Mouse (Mus musculus) CH12.LX (cell line): ENCODE data around the gene Csnk2a2. TPM values are rescaled to one million over a fixed set of nuclear protein-coding genes. Genes with fewer than 3 reads are reported as not detected.

Experiments used
- DNase-seq: peaks from one replicate; pipeline ENCODE4 v3.0.0-alpha.2; 2013; ENCODE audit errors: extremely low read depth
- H3K27ac ChIP-seq: 2 replicates; pipeline ENCODE4 v1.5.1; 2012; ENCODE audit warnings: low read depth, mild to moderate bottlenecking, control low read depth, moderate library complexity; ENCODE audit not compliant: insufficient read depth
- H3K27me3 ChIP-seq: replicated peaks from 2 replicates; pipeline ENCODE3; 2012; ENCODE audit warnings: inconsistent platforms
- H3K36me3 ChIP-seq, 2 experiments: replicated peaks in 1 of 2; 2 replicates each; pipeline versions ENCODE3 to v1.6.1; 2012; ENCODE audit warnings: inconsistent platforms in 1 of 2, low read length in 1 of 2, mild to moderate bottlenecking in 1 of 2, mixed read lengths in 1 of 2, moderate library complexity in 1 of 2; ENCODE audit not compliant: control insufficient read depth in 1 of 2, insufficient read depth in 1 of 2
- H3K4me1 ChIP-seq, 2 experiments: 2 replicates each; pipeline ENCODE4 v1.6.1; 2012; ENCODE audit warnings: inconsistent platforms in 1 of 2, moderate library complexity in 1 of 2; ENCODE audit not compliant: insufficient read depth in 2 of 2, control insufficient read depth in 1 of 2
- H3K4me2 ChIP-seq: 2 replicates; pipeline ENCODE4 v1.6.1; 2012; ENCODE audit warnings: low read depth, mild to moderate bottlenecking, control low read depth; ENCODE audit not compliant: poor library complexity, insufficient read depth, severe bottlenecking
- H3K4me3 ChIP-seq, 3 experiments: fragments of 150-350 bp in 1 of 3; sonication (generic) in 1 of 3; replicated peaks in 1 of 3; 2 replicates each; pipeline versions ENCODE3 to v1.5.1; 2011 to 2012; ENCODE audit warnings: low read depth in 2 of 3, low read length in 2 of 3, mild to moderate bottlenecking in 2 of 3, moderate library complexity in 2 of 3, control low read depth in 1 of 3, improper control_type of control experiment in 1 of 3, inconsistent platforms in 1 of 3, mixed read lengths in 1 of 3; ENCODE audit not compliant: poor library complexity in 1 of 3
- H3K79me2 ChIP-seq: replicated peaks from 2 replicates; pipeline ENCODE4 v1.6.1; 2012; ENCODE audit warnings: mild to moderate bottlenecking, moderate library complexity; ENCODE audit not compliant: control insufficient read depth, poor library complexity, insufficient read depth, severe bottlenecking; ENCODE audit errors: extremely low read depth
- H3K9ac ChIP-seq: 2 replicates; pipeline ENCODE4 v1.6.1; 2012; ENCODE audit warnings: low read depth, mild to moderate bottlenecking, control low read depth, moderate library complexity; ENCODE audit not compliant: insufficient read depth
- H3K9me3 ChIP-seq: replicated peaks from 2 replicates; pipeline ENCODE3; 2012; ENCODE audit warnings: low read length, inconsistent platforms, mixed read lengths
- BHLHE40 ChIP-seq: IDR thresholded peaks from 2 replicates; pipeline ENCODE4 v1.6.1; 2011; ENCODE audit warnings: mild to moderate bottlenecking, low read depth, low read length, improper control_type of control experiment
- CHD1 ChIP-seq: IDR thresholded peaks from 2 replicates; pipeline ENCODE4 v1.6.1; 2012; ENCODE audit warnings: low read depth, low read length, improper control_type of control experiment, inconsistent platforms
- CHD2 ChIP-seq: IDR thresholded peaks from 2 replicates; pipeline ENCODE4 v1.6.1; 2011; ENCODE audit warnings: low read length, improper control_type of control experiment
- CTCF ChIP-seq, 2 experiments: IDR thresholded peaks in 1 of 2; conservative IDR thresholded peaks in 1 of 2; 2 replicates each; pipeline ENCODE4 v1.5.1; 2011 to 2012; ENCODE audit warnings: low read depth in 2 of 2, low read length in 2 of 2, improper control_type of control experiment in 1 of 2, inconsistent platforms in 1 of 2, mild to moderate bottlenecking in 1 of 2, moderate library complexity in 1 of 2
- ELF1 ChIP-seq: IDR thresholded peaks from 2 replicates; pipeline ENCODE4 v1.6.1; 2014; ENCODE audit warnings: low read depth, mild to moderate bottlenecking, inconsistent platforms, low read length, improper control_type of control experiment
- EP300 ChIP-seq: IDR thresholded peaks from 2 replicates; pipeline ENCODE4 v1.6.1; 2011; ENCODE audit warnings: low read length, improper control_type of control experiment
- HCFC1 ChIP-seq: IDR thresholded peaks from 2 replicates; pipeline ENCODE4 v1.6.1; 2012; ENCODE audit warnings: low read depth, mild to moderate bottlenecking, inconsistent platforms, low read length, improper control_type of control experiment
- JUN ChIP-seq: IDR thresholded peaks from 2 replicates; pipeline ENCODE4 v1.6.1; 2011; ENCODE audit warnings: low read depth, mild to moderate bottlenecking, low read length, improper control_type of control experiment, moderate library complexity; ENCODE audit not compliant: insufficient read depth
- JUND ChIP-seq: conservative IDR thresholded peaks from 2 replicates; pipeline ENCODE4 v1.6.1; 2011; ENCODE audit warnings: low read depth, low read length, improper control_type of control experiment
- KAT2A ChIP-seq: IDR thresholded peaks from 2 replicates; pipeline ENCODE4 v1.6.1; 2012; ENCODE audit warnings: low read length, improper control_type of control experiment, inconsistent platforms; ENCODE audit not compliant: insufficient replicate concordance
- MAZ ChIP-seq: IDR thresholded peaks from 2 replicates; pipeline ENCODE4 v1.6.1; 2012; ENCODE audit warnings: low read depth, mild to moderate bottlenecking, inconsistent platforms, low read length, improper control_type of control experiment, moderate library complexity
- MXI1 ChIP-seq: IDR thresholded peaks from 2 replicates; pipeline ENCODE4 v1.6.1; 2011; ENCODE audit warnings: mild to moderate bottlenecking, low read depth, low read length, improper control_type of control experiment
- POLR2A ChIP-seq: IDR thresholded peaks from 2 replicates; pipeline ENCODE4 v1.6.1; 2011; ENCODE audit warnings: low read depth, mild to moderate bottlenecking, improper control_type of control experiment, low read length
- RAD21 ChIP-seq: IDR thresholded peaks from 2 replicates; pipeline ENCODE4 v1.6.1; 2011; ENCODE audit warnings: low read depth, mild to moderate bottlenecking, low read length, improper control_type of control experiment, moderate library complexity
- RCOR1 ChIP-seq: conservative IDR thresholded peaks from 2 replicates; pipeline ENCODE4 v1.6.1; 2012; ENCODE audit warnings: low read depth, mild to moderate bottlenecking, inconsistent platforms, low read length, improper control_type of control experiment
- SIN3A ChIP-seq: IDR thresholded peaks from 2 replicates; pipeline ENCODE4 v1.6.1; 2012; ENCODE audit warnings: low read length, improper control_type of control experiment, inconsistent platforms
- SMC3 ChIP-seq: IDR thresholded peaks from 2 replicates; pipeline ENCODE4 v1.6.1; 2011; ENCODE audit warnings: low read depth, low read length, improper control_type of control experiment
- UBTF ChIP-seq: IDR thresholded peaks from 2 replicates; pipeline ENCODE4 v1.6.1; 2012; ENCODE audit warnings: low read depth, mild to moderate bottlenecking, inconsistent platforms, low read length, improper control_type of control experiment, moderate library complexity
- USF1 ChIP-seq: IDR thresholded peaks from 2 replicates; pipeline ENCODE4 v1.6.1; 2014; ENCODE audit warnings: low read depth, mild to moderate bottlenecking, inconsistent platforms, low read length, improper control_type of control experiment
- USF2 ChIP-seq: conservative IDR thresholded peaks from 2 replicates; pipeline ENCODE4 v1.6.1; 2011; ENCODE audit warnings: low read depth, low read length, improper control_type of control experiment
- ZKSCAN1 ChIP-seq: IDR thresholded peaks from 2 replicates; pipeline ENCODE4 v1.6.1; 2012; ENCODE audit warnings: low read depth, inconsistent platforms, low read length, improper control_type of control experiment, borderline replicate concordance
- ZMIZ1 ChIP-seq: IDR thresholded peaks from 2 replicates; pipeline ENCODE4 v1.6.1; 2012; ENCODE audit warnings: low read depth, mild to moderate bottlenecking, inconsistent platforms, low read length, improper control_type of control experiment
- dilution Hi-C: fragments of 300-500 bp; cut with MboI; formaldehyde crosslinking; loops from 2 replicates; pipeline ENCODE4 v1.14.3; 2020; ENCODE audit warnings: low sequenced_read_pairs; ENCODE audit not compliant: extremely low pct_unique_long_range_greater_than_20kb, extremely low pct_ligation_motif_present
- in situ Hi-C: fragments of 300-500 bp; cut with MboI; formaldehyde crosslinking; loops from 3 replicates; pipeline ENCODE4 v1.14.3; 2019; ENCODE audit warnings: low sequenced_read_pairs, low pct_ligation_motif_present, low pct_unique_long_range_greater_than_20kb, mixed read lengths
- polyA plus RNA-seq: library from polyadenylated mRNA; unstranded; fragments of >175 nt; gene quantifications from 2 replicates; pipeline ENCODE4 v1.2.1, GENCODE M21; 2012; ENCODE audit warnings: low read depth; ENCODE audit not compliant: insufficient read length
- total RNA-seq, 2 experiments: library from RNA; depleted of rRNA; stranded (reverse); fragments of 300-350 nt in 1 of 2; fragments of >200 nt in 1 of 2; gene quantifications; 2 replicates each; pipeline ENCODE4 v1.2.3; 2012 to 2014

The Csnk2a2 gene
- total and polyA plus RNA-seq, 3 experiments, result 32.1 to 126 (median 51.7) TPM

DNA sequence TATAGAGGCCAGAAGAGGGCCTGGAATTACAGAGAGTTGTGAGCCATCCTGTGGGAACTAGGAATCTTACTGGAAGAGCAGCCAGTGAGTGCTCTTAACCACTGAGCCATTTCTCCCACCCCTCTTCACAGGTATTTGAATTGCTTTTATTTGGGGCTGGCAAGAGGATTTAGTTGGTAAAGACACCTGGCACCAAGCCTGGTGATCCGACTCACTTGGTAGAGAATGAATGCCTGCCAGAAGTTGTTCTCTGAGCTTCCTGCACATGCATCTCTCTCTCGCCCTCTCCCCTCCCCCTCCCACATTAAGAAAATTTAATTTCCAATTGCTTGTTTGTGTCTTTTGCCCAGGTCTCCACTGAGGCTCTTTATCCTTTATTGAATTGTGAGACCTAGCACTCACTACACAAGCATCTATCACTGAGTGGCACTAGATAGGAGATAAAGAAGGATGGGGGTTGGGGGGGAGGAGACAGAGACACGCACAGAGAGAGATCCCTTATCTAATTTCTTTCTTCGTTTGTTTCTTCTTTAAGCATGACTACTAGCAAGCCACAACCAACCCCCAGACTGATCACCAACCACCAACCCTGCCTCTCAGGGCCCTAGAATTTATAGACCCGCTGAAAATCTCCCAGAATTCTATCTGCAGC lies 52.4 kb downstream of the Csnk2a2 start:
- H3K4me1 ChIP-seq, result peaks cover 10 to 31% of the 10 kb centered on the region in 2 experiments
- no peak overlapping the region for H3K4me3 ChIP-seq
- DNase-seq, result no peak

DNA sequence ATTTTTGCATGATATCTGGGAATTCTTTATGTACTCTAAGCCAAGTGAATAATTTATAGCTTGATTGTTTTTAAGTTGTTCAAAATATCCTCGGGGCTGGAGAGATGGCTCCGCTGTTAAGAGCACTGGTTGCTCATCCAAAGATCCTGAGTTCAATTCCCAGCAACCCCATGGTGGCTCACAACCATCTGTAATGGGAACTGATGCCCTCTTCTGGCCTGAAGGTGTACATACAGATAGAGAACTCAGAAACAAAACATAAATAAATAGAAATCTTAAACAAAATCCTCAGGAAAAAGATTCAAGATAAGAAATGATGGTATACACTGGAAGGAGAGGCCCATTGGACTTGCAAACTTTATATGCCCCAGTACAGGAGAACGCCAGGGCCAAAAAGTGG lies 53.9 kb downstream of the Csnk2a2 start:
- TF ChIP-seq EP300, result no peak
- no peak for TF ChIP-seq CHD1
- TF ChIP-seq CTCF (conservative IDR thresholded peaks at IDR 0.05 in 1 of 2, IDR thresholded peaks at IDR 0.05 in 1 of 2; ENCODE audit: low read depth in 2 of 2, low read length in 2 of 2), result peak in 1 of 2 experiments; percentile 26; a peak in 2 of 4 replicates
- TF ChIP-seq, all 38 proteins: peak for 1
- H3K4me3 ChIP-seq, result no peak overlapping the region
- no peaks in the 10 kb centered on the region for H3K27me3 ChIP-seq
- no peaks in the 10 kb centered on the region for H3K9me3 ChIP-seq
- in situ Hi-C loops, result loop anchor here (10.0 kb wide), 1 partner anchor 71 kb away; no protein-coding TSS in a partner anchor
- peaks cover 0 to 10% of the 10 kb centered on the region in 2 experiments for H3K36me3 ChIP-seq
- peaks cover 7 to 25% of the 10 kb centered on the region in 2 experiments for H3K4me1 ChIP-seq
- H3K4me2 ChIP-seq, result no peak overlapping the region
- no peak overlapping the region for H3K9ac ChIP-seq
- dilution Hi-C loops, result no loop called here
- peaks cover 20% of the 10 kb centered on the region for H3K79me2 ChIP-seq
- no peak overlapping the region for H3K27ac ChIP-seq
- DNase-seq, result no peak

More for the DNA sequence above, 52.4 kb downstream of the Csnk2a2 start:
- H3K79me2 ChIP-seq, result peaks cover 13% of the 10 kb centered on the region
- TF ChIP-seq USF1, result no peak
- H3K9me3 ChIP-seq, result no peaks in the 10 kb centered on the region
- H3K9ac ChIP-seq, result no peak overlapping the region
- H3K36me3 ChIP-seq, result peaks cover 0 to 1% of the 10 kb centered on the region in 2 experiments
- in situ Hi-C loops, result loop anchor here (10.0 kb wide), 1 partner anchor 73 kb away; no protein-coding TSS in a partner anchor
- no peaks in the 10 kb centered on the region for H3K27me3 ChIP-seq
- dilution Hi-C loops, result no loop called here
- no peak overlapping the region for H3K27ac ChIP-seq
- no peak overlapping the region for H3K4me2 ChIP-seq

DNA sequence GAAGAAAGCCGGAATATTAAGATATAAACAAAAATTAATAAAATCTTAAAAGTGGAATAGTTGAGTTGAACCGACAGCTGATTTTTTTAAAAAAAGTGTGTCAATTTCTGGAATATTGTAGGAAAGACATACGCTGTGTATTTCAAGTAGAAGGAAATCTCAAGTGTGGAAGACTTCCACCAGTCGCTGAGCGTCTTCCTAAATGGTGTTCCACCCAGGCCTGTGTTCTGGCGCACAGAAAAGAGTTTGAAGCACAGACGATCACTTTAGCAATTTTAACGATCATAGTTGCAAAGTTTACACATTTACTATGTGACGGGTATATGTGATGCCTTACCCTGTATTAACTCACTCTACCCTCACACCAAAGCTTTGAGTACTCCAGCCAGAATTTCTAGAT lies 54.4 kb downstream of the Csnk2a2 start:
- dilution Hi-C loops, result no loop called here
- no peak overlapping the region for H3K4me3 ChIP-seq
- no peak overlapping the region for H3K9ac ChIP-seq
- peaks cover 7 to 26% of the 10 kb centered on the region in 2 experiments for H3K4me1 ChIP-seq
- DNase-seq, result no peak
- no peaks in the 10 kb centered on the region for H3K9me3 ChIP-seq
- no peak for TF ChIP-seq MAZ
- TF ChIP-seq CHD2, result no peak
- TF ChIP-seq JUND, result no peak
- no peak for TF ChIP-seq HCFC1
- no peak for TF ChIP-seq RAD21
- TF ChIP-seq BHLHE40, result no peak
- no peak for TF ChIP-seq MXI1
- TF ChIP-seq SIN3A, result no peak
- TF ChIP-seq SMC3, result no peak
- TF ChIP-seq POLR2A, result no peak
- TF ChIP-seq JUN, result no peak
- TF ChIP-seq UBTF, result no peak
- no peak for TF ChIP-seq ZKSCAN1
- no peak for TF ChIP-seq KAT2A
- TF ChIP-seq ELF1, result no peak
- TF ChIP-seq ZMIZ1, result no peak
- no peak for TF ChIP-seq USF2
- no peak for TF ChIP-seq RCOR1
- no peak for TF ChIP-seq USF1
- peaks cover 20% of the 10 kb centered on the region for H3K79me2 ChIP-seq
- no peak overlapping the region for H3K4me2 ChIP-seq
- no peaks in the 10 kb centered on the region for H3K27me3 ChIP-seq
- H3K36me3 ChIP-seq, result peaks cover 0 to 12% of the 10 kb centered on the region in 2 experiments
- no peak overlapping the region for H3K27ac ChIP-seq
- in situ Hi-C loops, result loop anchor here (10.0 kb wide), 1 partner anchor 71 kb away; no protein-coding TSS in a partner anchor
